Mouse (Mus musculus): ENCODE results near the gene Il17rc. TPM values are rescaled to one million over a fixed set of nuclear protein-coding genes. Genes with fewer than 3 reads are reported as not detected.

Il17rc gene
- total and polyA plus RNA-seq, 2 experiments, result 27.8 to 79.2 TPM

- DNase-seq (ENCODE audit: extremely low read depth, low read depth, low spot score), result no peak
- Histone ChIP-seq H3K4me3 (ENCODE audit: insufficient read depth, low read depth, low read length) (no peak overlapping the region), H3K27ac (replicated peaks; ENCODE audit: insufficient read depth, low read depth, low read length) (no peak overlapping the region), H3K79me2 (ENCODE audit: control insufficient read depth, insufficient read depth, low read length) (no peaks in the 10 kb centered on the region), H3K4me1 (ENCODE audit: control insufficient read depth, insufficient read depth, low read length) (no peaks in the 10 kb centered on the region), H3K9ac (ENCODE audit: low read depth, low read length) (no peak overlapping the region), H3K36me3 (ENCODE audit: control insufficient read depth, insufficient read depth, low read length) (peaks cover 3% of the 10 kb centered on the region; the same call in 1 of the 2 replicates), H3K27me3 (ENCODE audit: control insufficient read depth, insufficient read depth, low read length) (no peaks in the 10 kb centered on the region)
- TF ChIP-seq POLR2A (IDR thresholded peaks at IDR 0.05; ENCODE audit: extremely low read depth, insufficient read depth, low read length) (no peak), CTCF (IDR thresholded peaks at IDR 0.05; ENCODE audit: low read depth, low read length) (no peak)
- WGBS, result 71% methylated on average over 5 of the region's 5 CpGs
These were observed 37.7 kb downstream of the Il17rc start for GRCm38 (mm10) chr6:113508947-113509280.

GRCm38 (mm10) chr6:113513944-113514343 lies 42.7 kb downstream of the Il17rc start:
- Histone ChIP-seq H3K27ac (replicated peaks; ENCODE audit: insufficient read depth, low read depth, low read length) (no peak overlapping the region), H3K4me1 (ENCODE audit: control insufficient read depth, insufficient read depth, low read length) (no peaks in the 10 kb centered on the region), H3K79me2 (ENCODE audit: control insufficient read depth, insufficient read depth, low read length) (no peaks in the 10 kb centered on the region), H3K36me3 (ENCODE audit: control insufficient read depth, insufficient read depth, low read length) (peaks cover 39% of the 10 kb centered on the region), H3K27me3 (ENCODE audit: control insufficient read depth, insufficient read depth, low read length) (no peaks in the 10 kb centered on the region), H3K9ac (ENCODE audit: low read depth, low read length) (no peak overlapping the region), H3K4me3 (ENCODE audit: insufficient read depth, low read depth, low read length) (no peak overlapping the region)
- DNase-seq (ENCODE audit: extremely low read depth, low read depth, low spot score), result no peak
- 90% methylated on average over 6 of the region's 6 CpGs for WGBS
- TF ChIP-seq CTCF (IDR thresholded peaks at IDR 0.05; ENCODE audit: low read depth, low read length) (no peak), POLR2A (IDR thresholded peaks at IDR 0.05; ENCODE audit: extremely low read depth, insufficient read depth, low read length) (no peak)

GRCm38 (mm10) chr6:113514600-113514999 lies 43.4 kb downstream of the Il17rc start:
- WGBS, result 98% methylated on average over 3 of the region's 3 CpGs
- H3K27ac ChIP-seq (replicated peaks; ENCODE audit: insufficient read depth, low read depth, low read length), result no peak overlapping the region
- no peak overlapping the region for H3K9ac ChIP-seq (ENCODE audit: low read depth, low read length)
- no peak for DNase-seq (ENCODE audit: extremely low read depth, low read depth, low spot score)
- H3K4me3 ChIP-seq (ENCODE audit: insufficient read depth, low read depth, low read length), result no peak overlapping the region
- H3K27me3 ChIP-seq (ENCODE audit: control insufficient read depth, insufficient read depth, low read length), result no peaks in the 10 kb centered on the region
- H3K36me3 ChIP-seq (ENCODE audit: control insufficient read depth, insufficient read depth, low read length), result peaks cover 44% of the 10 kb centered on the region
- no peak for TF ChIP-seq POLR2A (IDR thresholded peaks at IDR 0.05; ENCODE audit: extremely low read depth, insufficient read depth, low read length)
- TF ChIP-seq CTCF (IDR thresholded peaks at IDR 0.05; ENCODE audit: low read depth, low read length), result no peak
- no peaks in the 10 kb centered on the region for H3K79me2 ChIP-seq (ENCODE audit: control insufficient read depth, insufficient read depth, low read length)
- no peaks in the 10 kb centered on the region for H3K4me1 ChIP-seq (ENCODE audit: control insufficient read depth, insufficient read depth, low read length)

- 86% methylated on average over 8 of the region's 8 CpGs for WGBS
- H3K4me3 ChIP-seq (ENCODE audit: insufficient read depth, low read depth, low read length), result no peak overlapping the region
- H3K9ac ChIP-seq (ENCODE audit: low read depth, low read length), result no peak overlapping the region
- peaks cover 66% of the 10 kb centered on the region for H3K36me3 ChIP-seq (ENCODE audit: control insufficient read depth, insufficient read depth, low read length)
- no peak for DNase-seq (ENCODE audit: extremely low read depth, low read depth, low spot score)
- H3K79me2 ChIP-seq (ENCODE audit: control insufficient read depth, insufficient read depth, low read length), result no peaks in the 10 kb centered on the region
- H3K27ac ChIP-seq (replicated peaks; ENCODE audit: insufficient read depth, low read depth, low read length), result no peak overlapping the region
- TF ChIP-seq CTCF (IDR thresholded peaks at IDR 0.05; ENCODE audit: low read depth, low read length) (no peak), POLR2A (IDR thresholded peaks at IDR 0.05; ENCODE audit: extremely low read depth, insufficient read depth, low read length) (no peak)
- no peaks in the 10 kb centered on the region for H3K4me1 ChIP-seq (ENCODE audit: control insufficient read depth, insufficient read depth, low read length)
- no peaks in the 10 kb centered on the region for H3K27me3 ChIP-seq (ENCODE audit: control insufficient read depth, insufficient read depth, low read length)
These were observed 46.3 kb downstream of the Il17rc start for GRCm38 (mm10) chr6:113517434-113518080.

GRCm38 (mm10) chr6:113522310-113522709 lies 51.1 kb downstream of the Il17rc start:
- whole genome bisulfite sequencing, result 83% methylated on average over 1 of the region's 1 CpGs
- Histone ChIP-seq H3K79me2 (ENCODE audit: control insufficient read depth, insufficient read depth, low read length) (no peaks in the 10 kb centered on the region; the same call in 1 of the 2 replicates), H3K4me1 (ENCODE audit: control insufficient read depth, insufficient read depth, low read length) (no peaks in the 10 kb centered on the region), H3K27ac (replicated peaks; ENCODE audit: insufficient read depth, low read depth, low read length) (no peak overlapping the region), H3K36me3 (ENCODE audit: control insufficient read depth, insufficient read depth, low read length) (peaks cover 40% of the 10 kb centered on the region), H3K27me3 (ENCODE audit: control insufficient read depth, insufficient read depth, low read length) (no peaks in the 10 kb centered on the region), H3K4me3 (ENCODE audit: insufficient read depth, low read depth, low read length) (no peak overlapping the region), H3K9ac (ENCODE audit: low read depth, low read length) (no peak overlapping the region)
- TF ChIP-seq CTCF (IDR thresholded peaks at IDR 0.05; ENCODE audit: low read depth, low read length) (no peak), POLR2A (IDR thresholded peaks at IDR 0.05; ENCODE audit: extremely low read depth, insufficient read depth, low read length) (no peak)
- no peak for DNase-seq (ENCODE audit: extremely low read depth, low read depth, low spot score)

- Histone ChIP-seq H3K27ac (replicated peaks; ENCODE audit: insufficient read depth, low read depth, low read length) (no peak overlapping the region), H3K4me3 (ENCODE audit: insufficient read depth, low read depth, low read length) (no peak overlapping the region), H3K4me1 (ENCODE audit: control insufficient read depth, insufficient read depth, low read length) (no peaks in the 10 kb centered on the region), H3K9ac (ENCODE audit: low read depth, low read length) (no peak overlapping the region), H3K27me3 (ENCODE audit: control insufficient read depth, insufficient read depth, low read length) (no peaks in the 10 kb centered on the region), H3K79me2 (ENCODE audit: control insufficient read depth, insufficient read depth, low read length) (no peaks in the 10 kb centered on the region; the same call in 1 of the 2 replicates), H3K36me3 (ENCODE audit: control insufficient read depth, insufficient read depth, low read length) (peaks cover 35% of the 10 kb centered on the region)
- no peak for DNase-seq (ENCODE audit: extremely low read depth, low read depth, low spot score)
- TF ChIP-seq POLR2A (IDR thresholded peaks at IDR 0.05; ENCODE audit: extremely low read depth, insufficient read depth, low read length) (no peak), CTCF (IDR thresholded peaks at IDR 0.05; ENCODE audit: low read depth, low read length) (no peak)
- 84% methylated on average over 8 of the region's 8 CpGs for WGBS
These were observed 52.2 kb downstream of the Il17rc start for GRCm38 (mm10) chr6:113523420-113523819.

Data from liver, adult 2 months (tissue).